Mouse (Mus musculus) layer of hippocampus, adult 2 months (tissue): ENCODE measurements around the gene Cdhr2. TPM values are rescaled to one million over a fixed set of nuclear protein-coding genes. Genes with fewer than 3 reads are reported as not detected.
A peak's percentile ranks its signal among the peaks of the same experiment; 100 is the strongest.

ENCODE experiments used
- DNase-seq, 2 experiments: peaks; one replicate each; pipeline ENCODE4 v3.0.0; 2022; ENCODE audit warnings: low spot score in 2 of 2
- H3K27ac ChIP-seq: fragments of 200-600 bp; 2 replicates; pipeline ENCODE4 v1.8.1; 2022
- H3K4me3 ChIP-seq: fragments of 200-600 bp; 2 replicates; pipeline ENCODE4 v1.8.1; 2022; ENCODE audit warnings: mild to moderate bottlenecking
- CTCF ChIP-seq: fragments of 200-600 bp; conservative IDR thresholded peaks from 2 replicates; pipeline ENCODE4 v1.8.1; 2022; ENCODE audit warnings: antibody characterized with exemption, mild to moderate bottlenecking, moderate library complexity
- total RNA-seq, 2 experiments: library from RNA; stranded (reverse); gene quantifications; 2 replicates each; pipeline ENCODE4 v1.2.3; 2021

The Cdhr2 gene
- total RNA-seq, 2 experiments from 2014 or later: 0.33 to 0.44 TPM

DNA sequence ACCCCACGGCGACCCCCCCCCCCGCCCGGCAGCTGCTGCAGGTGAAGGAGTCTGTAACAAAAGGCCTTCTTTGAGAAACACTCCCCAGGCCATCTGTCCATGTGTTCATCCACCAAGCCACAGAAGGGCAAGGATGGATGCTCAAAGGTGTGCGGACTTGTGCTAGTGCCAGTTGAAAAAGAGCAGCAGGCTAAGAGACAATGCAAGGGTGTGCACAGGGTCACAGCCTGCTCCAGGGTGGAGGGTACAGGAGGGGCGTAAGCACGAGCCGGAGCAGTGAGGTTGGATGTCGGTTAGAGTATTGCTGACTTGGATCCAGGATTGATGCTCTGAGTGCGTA, 47.4 kb downstream of the Cdhr2 start:
- no peak for DNase-seq
- H3K27ac ChIP-seq: peak overlapping the region; percentile 85
- TF ChIP-seq CTCF: no peak
- H3K4me3 ChIP-seq: peak overlapping the region; percentile 67

DNA sequence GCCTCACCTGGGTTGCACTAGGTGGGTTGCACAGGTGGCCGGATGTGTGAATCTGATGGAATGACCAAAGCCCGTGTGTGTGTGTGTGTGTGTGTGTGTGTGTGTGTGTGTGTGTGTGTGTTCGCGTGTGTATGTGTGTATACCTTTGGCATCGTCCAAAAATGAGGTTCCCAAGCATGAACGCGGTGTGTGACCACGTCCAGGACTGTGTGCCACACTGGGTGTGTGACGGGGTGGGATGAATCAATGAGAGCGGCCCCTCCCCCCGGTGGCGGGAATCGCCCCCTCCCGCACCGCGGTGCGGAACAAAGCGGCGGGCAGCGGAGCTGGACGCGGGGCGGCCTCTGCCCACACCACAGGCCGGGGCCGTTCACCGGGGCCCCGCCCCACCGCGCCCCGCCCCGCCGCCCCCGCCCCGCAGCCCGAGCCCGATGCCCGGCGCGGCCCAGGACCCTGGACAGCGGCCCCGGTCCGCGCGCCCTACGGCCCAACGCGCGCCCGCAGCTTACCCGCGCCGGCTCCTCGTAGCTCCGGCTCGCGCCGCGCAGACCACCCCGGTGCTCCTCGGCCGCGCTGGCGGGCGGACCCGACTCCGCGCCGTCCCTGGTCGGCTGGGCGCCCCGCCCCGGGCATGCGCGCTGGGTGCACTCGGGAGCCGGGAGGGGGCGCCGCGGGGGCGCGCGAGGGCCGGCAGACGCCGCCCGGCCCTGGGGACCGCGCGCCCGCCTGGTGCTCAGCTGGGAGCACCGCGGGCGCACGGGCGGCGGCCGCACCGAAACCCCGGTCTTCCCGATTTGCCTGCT, 48.0 kb downstream of the Cdhr2 start:
- TF ChIP-seq CTCF: no peak
- Histone ChIP-seq H3K27ac (peak overlapping the region; percentile 96), H3K4me3 (peak overlapping the region; percentile 67)
- peak; percentile 53 to 80 for DNase-seq

DNA sequence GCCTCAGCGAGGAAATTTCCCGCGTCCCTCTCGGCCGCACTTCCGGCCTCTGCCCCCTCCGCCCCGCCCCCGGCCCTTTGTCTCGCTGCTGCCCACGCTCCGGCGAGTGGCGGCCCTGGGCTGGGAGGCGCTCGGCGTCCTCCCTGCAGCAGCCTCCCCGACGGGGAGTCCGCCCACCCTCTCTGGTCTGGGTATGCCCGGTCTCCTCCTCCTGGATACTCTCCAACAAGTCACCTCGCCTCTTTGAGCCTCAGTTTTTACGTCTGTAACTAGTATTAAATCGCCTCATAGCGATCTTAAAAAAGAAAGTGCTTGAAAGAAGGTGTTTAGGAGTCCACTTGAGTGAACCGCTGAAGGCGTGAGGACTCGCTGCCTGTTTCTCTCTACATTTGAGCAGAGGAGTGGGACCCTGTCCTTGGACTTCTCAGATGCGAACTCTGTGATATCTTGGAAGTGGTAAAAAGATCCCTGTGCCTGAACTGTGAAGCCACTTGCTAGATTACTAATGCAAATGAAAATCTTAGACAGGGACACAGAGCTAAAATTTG, 48.7 kb downstream of the Cdhr2 start, which contains the start of gene Gprin1:
Gprin1 (minus strand) TSS at position 11 of the 548 bp plus-strand sequence.
- H3K27ac ChIP-seq: peak within 1 kb of the TSS; percentile 96
- H3K4me3 ChIP-seq: peak within 1 kb of the TSS; percentile 67
- no peak for TF ChIP-seq CTCF
- DNase-seq: peak in 1 of 2 experiments; percentile 28

- no peak for TF ChIP-seq CTCF
- Histone ChIP-seq H3K4me3 (no peak overlapping the region), H3K27ac (peak overlapping the region; percentile 96)
- DNase-seq: peak in 1 of 2 experiments; percentile 4
Observed at GRCm38 (mm10) chr13:54750699-54751098, 49.4 kb downstream of the Cdhr2 start.

GRCm38 (mm10) chr13:54752656-54753055, 51.4 kb downstream of the Cdhr2 start:
- peak; percentile 90 to 94 for DNase-seq
- no peak for TF ChIP-seq CTCF
- H3K27ac ChIP-seq: peak overlapping the region; percentile 96
- 0 out of 2 replicates have a peak overlapping the region, but pooled peaks have one; percentile 8 for H3K4me3 ChIP-seq

DNA sequence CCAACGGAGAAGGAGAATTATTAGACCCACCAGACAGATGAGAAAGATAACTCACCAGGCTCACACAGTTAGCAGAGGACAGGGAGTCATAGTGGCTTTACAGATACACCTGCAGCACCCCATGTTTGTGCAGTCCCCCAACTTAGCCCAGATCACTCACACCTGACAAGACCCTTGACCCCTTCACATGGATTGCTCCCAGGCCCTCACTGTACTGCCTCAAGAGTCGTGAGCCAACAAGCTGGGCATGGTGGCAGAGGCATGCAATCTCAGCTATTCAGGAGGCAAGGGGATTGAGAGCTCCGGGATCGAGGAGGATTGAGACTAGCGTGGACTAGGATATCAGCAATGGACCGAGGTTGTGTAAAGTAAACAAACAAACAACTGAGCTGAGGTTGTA, 52.5 kb downstream of the Cdhr2 start:
- DNase-seq: peak in 1 of 2 experiments; percentile 11
- Histone ChIP-seq H3K27ac (peak overlapping the region; percentile 96), H3K4me3 (no peak overlapping the region)
- no peak for TF ChIP-seq CTCF

- TF ChIP-seq CTCF: no peak
- Histone ChIP-seq H3K4me3 (no peak overlapping the region), H3K27ac (peak overlapping the region; percentile 96)
- DNase-seq: peak in 1 of 2 experiments; percentile 28
Observed at GRCm38 (mm10) chr13:54754169-54755080, 53.2 kb downstream of the Cdhr2 start.

DNA sequence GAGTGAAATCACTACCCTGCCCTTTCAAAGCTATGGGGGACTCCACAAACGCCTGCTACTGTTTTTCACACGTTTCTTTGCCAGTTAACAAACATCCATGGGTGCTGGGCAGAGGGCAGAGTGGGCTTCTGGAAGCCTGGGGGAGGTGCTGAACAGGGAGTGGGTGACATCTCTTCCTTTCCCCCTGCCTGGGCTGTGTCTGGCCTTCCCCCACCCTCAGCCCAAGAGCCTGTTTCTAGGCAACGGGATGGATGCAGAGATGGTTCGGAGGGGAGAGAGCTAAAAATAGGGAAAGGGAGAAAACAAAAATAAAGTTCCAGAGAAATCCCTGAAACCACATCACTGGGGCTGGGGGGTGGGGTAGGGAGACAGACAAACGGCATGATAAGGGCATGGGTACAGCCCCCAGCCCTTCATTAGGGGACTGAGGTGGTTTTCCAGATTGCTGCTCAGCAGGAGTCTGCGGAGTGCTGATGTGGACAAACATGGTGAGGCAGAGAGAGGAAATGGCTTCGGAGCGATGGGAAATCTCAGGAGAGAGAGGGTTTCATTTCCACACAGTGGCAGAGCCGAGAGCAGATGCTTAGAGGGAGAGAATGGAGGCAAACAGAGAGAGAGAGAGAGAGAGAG, 54.1 kb downstream of the Cdhr2 start:
- Histone ChIP-seq H3K27ac (peak overlapping the region; percentile 96), H3K4me3 (no peak overlapping the region)
- DNase-seq: peak; percentile 57 to 78
- TF ChIP-seq CTCF: no peak

- DNase-seq: peak in 1 of 2 experiments; percentile 10
- no peak for TF ChIP-seq CTCF
- no peak overlapping the region for H3K4me3 ChIP-seq
- H3K27ac ChIP-seq: peak overlapping the region; percentile 96
Observed at GRCm38 (mm10) chr13:54756156-54756712, 55.0 kb downstream of the Cdhr2 start.

GRCm38 (mm10) chr13:54757093-54757830, 56.0 kb downstream of the Cdhr2 start:
- peak in 1 of 2 experiments; percentile 30 for DNase-seq
- TF ChIP-seq CTCF: no peak
- H3K4me3 ChIP-seq: peak overlapping the region; percentile 47

DNA sequence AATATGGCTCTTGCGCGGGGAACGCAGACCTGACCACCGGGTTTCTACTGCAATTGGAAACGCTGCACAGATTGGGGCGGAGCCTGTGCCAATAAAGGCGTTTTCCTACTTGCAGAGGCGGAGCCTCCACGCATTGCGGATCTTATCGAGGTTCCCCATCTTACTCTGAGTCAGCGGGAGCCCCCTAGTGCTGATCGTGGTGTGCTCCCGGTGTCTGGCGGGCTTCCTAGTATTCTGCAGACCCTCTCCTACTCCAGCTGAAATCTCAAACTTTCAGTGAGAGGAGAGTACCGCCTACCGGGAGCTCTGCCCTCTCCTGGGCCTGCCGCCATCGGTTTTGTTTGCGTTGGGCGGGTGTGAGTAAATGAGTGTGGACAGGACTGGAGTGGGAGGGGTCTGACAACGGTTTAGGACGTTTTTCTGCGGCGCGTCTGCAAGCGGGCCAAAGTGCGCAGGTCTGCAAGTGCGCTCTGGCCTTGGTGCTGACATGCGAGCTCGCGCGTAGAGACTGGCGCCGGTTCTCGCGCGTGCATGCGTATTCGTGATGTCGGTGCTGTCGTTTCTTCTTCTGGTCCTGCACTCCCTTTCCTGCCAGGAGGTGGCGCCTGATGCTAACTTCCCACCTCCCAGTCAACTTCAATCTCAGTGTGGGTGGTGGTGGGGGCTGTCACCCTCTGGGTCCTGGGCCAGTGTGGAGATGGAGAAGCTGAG, 56.9 kb downstream of the Cdhr2 start:
- DNase-seq: peak; percentile 91 to 92
- peak overlapping the region; percentile 47 for H3K4me3 ChIP-seq
- TF ChIP-seq CTCF: peak; percentile 79
- peak overlapping the region; percentile 96 for H3K27ac ChIP-seq

More at GRCm38 (mm10) chr13:54757093-54757830, 56.0 kb downstream of the Cdhr2 start:
- peak overlapping the region; percentile 96 for H3K27ac ChIP-seq
